Mouse (Mus musculus) heart, adult 2 months (tissue): ENCODE results near the gene Dab1.

Experiments
- CTCF ChIP-seq: fragments of 200-600 bp; IDR thresholded peaks from 2 replicates; pipeline ENCODE4 v1.8.1; 2022; ENCODE audit warnings: antibody characterized with exemption, mild to moderate bottlenecking, moderate library complexity
- EP300 ChIP-seq: fragments of 200-500 bp; IDR thresholded peaks from 2 replicates; pipeline ENCODE4 v1.6.1; 2011; ENCODE audit warnings: low read depth, low read length, control low read depth; ENCODE audit not compliant: insufficient read depth
- POLR2A ChIP-seq: fragments of 200-500 bp; IDR thresholded peaks from 2 replicates; pipeline ENCODE4 v1.6.1; 2011; ENCODE audit warnings: mild to moderate bottlenecking, low read depth, low read length, control low read depth; ENCODE audit not compliant: insufficient read depth

- TF ChIP-seq EP300 (no peak), POLR2A (no peak), CTCF (no peak)
Observed at GRCm38 (mm10) chr4:103737185-103737584, 118.0 kb downstream of the Dab1 start.
